Mouse (Mus musculus): ENCODE data around the gene Rai1.
A peak's percentile ranks its signal among the peaks of the same experiment; 100 is the strongest.

DNA sequence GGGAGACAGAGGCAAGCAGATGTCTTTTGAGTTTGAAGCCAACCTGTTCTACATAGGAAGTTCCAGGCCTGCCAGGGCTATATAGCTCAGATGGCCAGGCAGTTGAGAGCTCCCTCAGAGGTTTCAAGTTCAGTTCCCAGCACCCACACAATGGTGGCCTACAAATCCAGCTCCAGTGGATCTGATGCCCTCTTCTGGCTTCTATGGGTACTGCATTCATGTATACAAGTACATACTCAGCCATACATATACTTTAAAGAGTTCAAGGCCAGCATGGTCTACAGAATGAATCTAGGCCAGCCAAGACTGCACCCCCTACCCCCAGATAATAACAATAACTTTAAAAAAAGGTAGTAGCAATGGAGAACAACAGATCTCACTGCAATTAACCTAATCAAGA lies 90.3 kb downstream of the Rai1 start:
- no peak for TF ChIP-seq USF2 (IDR thresholded peaks at IDR 0.05; ENCODE audit: borderline replicate concordance in 1 of 2, insufficient read depth in 1 of 2, low read depth in 1 of 2, low read length in 2 of 2)
- no peak for TF ChIP-seq CHD1 (IDR thresholded peaks at IDR 0.05; ENCODE audit: low read depth, low read length)
- peak; percentile 58 to 73 (median 72) for TF ChIP-seq CTCF (IDR thresholded peaks at IDR 0.05 in 2 of 3, conservative IDR thresholded peaks at IDR 0.05 in 1 of 3; ENCODE audit: control insufficient read depth in 1 of 3, insufficient read depth in 1 of 3, low read depth in 2 of 3, low read length in 3 of 3, poor library complexity in 1 of 3, severe bottlenecking in 1 of 3)
- no peak for TF ChIP-seq MEF2A (IDR thresholded peaks at IDR 0.05; ENCODE audit: extremely low read depth, insufficient replicate concordance, low read depth, low read length, poor library complexity, severe bottlenecking)

Data from MEL (cell line).